Mouse (Mus musculus) kidney, adult 10 weeks (tissue): ENCODE results near the gene Serpinb9g. TPM values are rescaled to one million over a fixed set of nuclear protein-coding genes. Genes with fewer than 3 reads are reported as not detected.

Source experiments
- polyA plus RNA-seq: library from polyadenylated mRNA; stranded (reverse); fragments of 350-450 nt; fragmentation: Illumina TruSeq; extraction: RNeasy Lipid Tissue Mini Kit (QIAGEN cat#74804); gene quantifications from one replicate; pipeline ENCODE4 v1.2.3, GENCODE M21; 2014; ENCODE audit warnings: low read depth, low replicate concordance

Serpinb9g gene
- not detected for polyA plus RNA-seq

GRCm38 (mm10) chr13:33484490-33484889 is at the start of gene Serpinb9g:
Gene Serpinb9g (plus strand): TSS chr13:33484790.

Other genes starting within 250 kb of the Serpinb9g start
- not detected for gene Serpinb9e, start 235.2 kb upstream of the Serpinb9g start, polyA plus RNA-seq
- gene Serpinb9f, start 160.7 kb upstream of the Serpinb9g start, polyA plus RNA-seq: not detected
- gene Gm11397, start 89.0 kb upstream of the Serpinb9g start, polyA plus RNA-seq: not detected
- not detected for gene Serpinb6d, start 176.6 kb downstream of the Serpinb9g start, polyA plus RNA-seq